Mouse (Mus musculus) heart, adult 18-20 months (tissue): ENCODE data around the gene Fbxw7. TPM values are rescaled to one million over a fixed set of nuclear protein-coding genes. Genes with fewer than 3 reads are reported as not detected.
A peak's percentile ranks its signal among the peaks of the same experiment; 100 is the strongest.

Source experiments
- DNase-seq, 2 experiments: peaks; one replicate each; pipeline ENCODE4 v3.0.0; 2021 to 2022; ENCODE audit warnings: mixed read lengths in 1 of 2
- total RNA-seq, 2 experiments: library from RNA; stranded (reverse); gene quantifications; 2 replicates each; pipeline ENCODE4 v1.2.3; 2021

Fbxw7 gene
- total RNA-seq, 2 experiments from 2014 or later = 38.1 to 43.0 TPM

DNA sequence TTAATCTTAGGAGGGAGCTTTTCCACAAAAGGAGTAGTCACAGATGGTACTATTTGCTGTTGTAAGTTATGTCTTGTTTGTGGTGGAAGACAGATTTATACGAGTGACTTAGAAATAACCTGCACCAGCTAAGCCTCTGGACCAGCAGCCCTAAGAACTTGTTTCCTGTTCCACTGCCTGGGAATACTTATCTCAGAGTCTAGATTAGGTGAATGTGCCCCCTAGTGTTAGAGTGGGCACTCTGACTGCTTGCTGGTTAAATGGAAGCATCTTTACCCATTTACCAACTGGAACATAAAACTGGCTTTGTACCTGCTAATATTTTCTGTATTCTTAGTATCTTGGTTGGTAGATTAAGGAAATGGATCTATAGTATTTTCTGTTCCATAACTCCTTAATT is 74.6 kb downstream of the Fbxw7 start:
- peak; percentile 32 to 36 for DNase-seq

GRCm38 (mm10) chr3:84890983-84891382 is 75.9 kb downstream of the Fbxw7 start:
- peak; percentile 36 to 40 for DNase-seq

GRCm38 (mm10) chr3:84897952-84898351 is 82.9 kb downstream of the Fbxw7 start:
- no peak for DNase-seq

GRCm38 (mm10) chr3:84906528-84906927 is 91.5 kb downstream of the Fbxw7 start:
- peak in 1 of 2 experiments; percentile 60 for DNase-seq

GRCm38 (mm10) chr3:84914284-84914683 is 99.2 kb downstream of the Fbxw7 start:
- no peak for DNase-seq

DNA sequence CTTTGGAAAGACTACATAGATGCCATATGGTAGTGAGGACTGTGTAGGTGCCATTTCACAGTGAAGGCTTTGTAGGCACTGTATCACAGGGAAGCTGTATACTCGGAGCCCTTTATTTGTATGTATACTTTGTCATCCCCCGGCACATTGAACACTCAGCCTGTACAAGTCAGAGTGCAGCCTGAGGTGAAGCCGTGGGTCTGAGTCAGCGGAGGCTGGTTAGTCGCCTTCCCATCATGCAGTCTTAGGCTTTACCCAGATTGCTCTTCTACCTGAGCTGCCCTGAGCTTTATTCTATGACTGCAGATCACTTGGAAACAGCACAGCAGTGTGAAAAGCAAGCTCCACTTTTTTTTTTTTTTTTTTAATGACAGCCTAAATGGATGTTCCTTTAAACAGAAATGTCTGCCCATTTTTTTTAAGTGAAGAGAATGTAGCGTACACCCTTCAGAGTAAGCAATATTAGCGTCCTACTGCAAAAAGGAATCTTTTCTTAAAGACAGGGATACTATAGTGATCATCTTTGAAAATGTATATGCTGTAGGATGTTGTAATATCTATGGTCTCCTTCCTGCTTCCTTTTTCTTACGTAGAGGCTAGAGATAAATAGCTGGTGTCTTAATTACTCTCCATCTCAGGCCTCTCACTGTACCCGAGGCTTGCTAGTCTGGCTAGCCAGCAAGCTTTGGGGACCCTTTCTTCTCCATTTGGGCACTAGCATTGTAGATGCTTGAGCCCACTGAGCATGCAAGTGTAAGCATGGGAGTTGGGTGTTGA is 103.0 kb downstream of the Fbxw7 start:
- DNase-seq = no peak

GRCm38 (mm10) chr3:84921704-84922420 is 106.8 kb downstream of the Fbxw7 start:
- peak; percentile 33 to 68 for DNase-seq

GRCm38 (mm10) chr3:84923256-84923655 is 108.2 kb downstream of the Fbxw7 start:
- no peak for DNase-seq

DNA sequence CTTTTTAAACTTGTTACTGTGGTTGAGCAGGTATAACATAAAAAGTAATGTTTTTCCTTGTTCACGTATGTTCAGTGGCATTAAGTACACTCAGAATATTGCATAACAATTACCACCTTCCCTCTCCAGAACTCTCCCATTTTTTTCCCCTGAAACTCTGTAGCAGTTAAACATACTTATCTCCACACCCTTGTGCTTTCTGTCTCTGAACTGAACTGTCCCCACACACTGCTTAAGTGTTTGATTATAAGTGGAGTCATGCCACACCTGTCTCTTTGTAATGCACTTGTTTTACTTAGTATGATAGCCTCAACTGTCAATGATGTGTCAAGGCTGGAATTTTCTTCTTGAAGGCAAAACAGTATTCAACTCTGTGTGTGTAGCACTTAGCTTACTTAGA is 108.6 kb downstream of the Fbxw7 start:
- DNase-seq = no peak

GRCm38 (mm10) chr3:84925229-84925628 is 110.2 kb downstream of the Fbxw7 start:
- peak; percentile 31 to 41 for DNase-seq

DNA sequence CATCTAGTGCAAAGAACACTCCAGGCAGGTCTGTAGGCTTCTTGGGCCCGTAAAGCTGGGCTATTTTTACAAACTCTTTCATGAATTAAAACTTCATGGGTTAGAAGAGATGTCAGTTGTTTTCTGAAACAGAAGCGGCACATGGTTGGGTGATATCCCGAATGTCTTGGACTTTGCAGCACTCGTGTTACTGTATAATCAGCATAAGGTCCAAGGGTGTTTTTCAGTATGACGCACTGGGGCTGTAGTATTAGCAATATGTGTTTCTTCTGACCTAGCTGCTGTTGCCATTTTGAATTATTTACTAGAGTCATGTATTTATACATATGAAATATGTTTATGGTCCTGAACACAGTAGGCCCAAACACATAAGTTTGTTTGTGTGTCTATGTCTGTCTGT is 111.1 kb downstream of the Fbxw7 start:
- DNase-seq = peak in 1 of 2 experiments; percentile 34

DNA sequence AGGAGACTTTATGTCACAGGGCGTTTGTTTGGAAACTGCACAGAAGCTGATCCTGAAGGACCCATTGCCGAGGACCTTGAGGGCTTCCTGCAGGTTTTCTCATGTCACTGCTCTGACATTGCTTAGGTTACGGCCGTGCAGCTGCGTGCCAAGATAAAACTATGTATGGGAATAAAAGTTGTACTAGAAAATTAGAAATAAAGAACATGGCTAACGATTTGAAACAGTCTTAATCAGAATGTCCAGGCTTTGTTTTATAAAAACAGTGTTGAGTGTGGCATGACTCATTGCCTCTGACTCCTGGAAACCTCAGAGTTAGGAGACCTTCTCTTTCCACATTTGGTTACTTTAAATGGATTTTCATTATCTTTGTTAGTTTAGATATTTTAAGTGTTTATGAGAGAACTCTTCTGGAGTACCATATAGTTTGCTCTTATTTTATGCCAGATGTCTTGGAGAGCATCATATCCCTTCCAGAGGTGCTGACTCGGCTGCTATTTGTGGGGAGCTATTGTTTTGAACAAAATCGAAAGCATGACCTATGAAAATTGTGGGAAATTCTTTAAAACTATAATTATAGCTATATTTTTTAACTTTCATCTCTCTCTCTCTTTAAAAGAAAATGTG is 112.2 kb downstream of the Fbxw7 start:
- no peak for DNase-seq

DNA sequence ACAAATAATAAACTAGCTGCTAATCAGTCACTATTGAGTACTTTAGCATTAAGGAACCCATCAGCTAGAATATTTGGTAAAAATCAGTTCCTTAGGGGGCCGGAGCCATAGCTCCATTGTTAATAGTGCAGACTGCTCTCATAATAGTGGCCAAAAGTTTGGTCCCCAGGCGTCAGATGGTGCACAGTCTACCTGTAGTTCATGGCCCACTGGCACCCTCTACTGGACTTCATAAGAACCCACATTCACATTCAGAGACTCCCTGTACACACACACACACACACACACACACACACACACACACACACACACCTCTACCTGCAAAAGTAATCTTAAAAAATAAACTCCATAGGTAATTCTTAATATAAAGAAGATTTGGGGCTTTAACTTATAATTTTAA is 112.8 kb downstream of the Fbxw7 start:
- DNase-seq = no peak

GRCm38 (mm10) chr3:84929171-84929570 is 114.1 kb downstream of the Fbxw7 start:
- peak; percentile 68 to 74 for DNase-seq

GRCm38 (mm10) chr3:84930683-84931082 is 115.6 kb downstream of the Fbxw7 start:
- DNase-seq = no peak

DNA sequence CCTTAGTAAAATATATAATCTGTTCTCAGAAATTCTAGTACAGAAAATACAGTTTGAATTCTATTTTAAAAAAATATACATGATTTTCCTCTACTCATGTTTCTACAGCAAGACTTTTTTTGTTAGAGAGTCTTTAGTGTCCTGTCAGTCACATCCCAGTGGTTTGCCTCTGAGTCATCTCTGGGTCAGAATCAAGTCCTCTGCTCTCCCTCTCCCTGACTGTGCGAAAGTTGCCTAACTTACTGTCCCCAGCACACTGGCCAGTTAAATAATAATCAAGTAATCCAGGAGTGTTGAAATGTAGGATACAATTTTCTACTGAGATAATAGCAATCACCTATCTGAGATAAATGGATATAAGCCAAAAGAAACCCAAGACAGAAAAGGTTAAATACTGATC is 120.7 kb downstream of the Fbxw7 start:
- no peak for DNase-seq

DNA sequence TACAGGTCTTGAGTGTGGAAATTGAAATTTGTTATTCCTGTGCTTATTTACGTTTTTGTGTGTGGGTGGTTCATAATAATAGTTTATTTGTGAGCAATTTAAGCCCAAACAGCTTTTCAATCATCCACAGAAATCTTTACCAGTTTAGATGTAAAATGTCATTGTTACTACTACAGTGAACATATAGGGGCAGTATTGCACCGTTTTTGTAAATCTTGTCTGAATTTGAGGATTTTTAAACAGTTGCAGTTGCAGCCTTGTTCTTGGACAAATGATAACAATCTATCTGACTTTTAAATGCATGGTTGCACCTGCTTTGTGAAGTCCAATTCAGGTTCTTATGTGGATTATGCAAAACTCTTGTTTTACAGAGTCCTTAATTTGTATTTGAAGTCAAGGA is 121.2 kb downstream of the Fbxw7 start:
- no peak for DNase-seq

- no peak for DNase-seq
Measured at GRCm38 (mm10) chr3:84936956-84937355, 121.9 kb downstream of the Fbxw7 start.

DNA sequence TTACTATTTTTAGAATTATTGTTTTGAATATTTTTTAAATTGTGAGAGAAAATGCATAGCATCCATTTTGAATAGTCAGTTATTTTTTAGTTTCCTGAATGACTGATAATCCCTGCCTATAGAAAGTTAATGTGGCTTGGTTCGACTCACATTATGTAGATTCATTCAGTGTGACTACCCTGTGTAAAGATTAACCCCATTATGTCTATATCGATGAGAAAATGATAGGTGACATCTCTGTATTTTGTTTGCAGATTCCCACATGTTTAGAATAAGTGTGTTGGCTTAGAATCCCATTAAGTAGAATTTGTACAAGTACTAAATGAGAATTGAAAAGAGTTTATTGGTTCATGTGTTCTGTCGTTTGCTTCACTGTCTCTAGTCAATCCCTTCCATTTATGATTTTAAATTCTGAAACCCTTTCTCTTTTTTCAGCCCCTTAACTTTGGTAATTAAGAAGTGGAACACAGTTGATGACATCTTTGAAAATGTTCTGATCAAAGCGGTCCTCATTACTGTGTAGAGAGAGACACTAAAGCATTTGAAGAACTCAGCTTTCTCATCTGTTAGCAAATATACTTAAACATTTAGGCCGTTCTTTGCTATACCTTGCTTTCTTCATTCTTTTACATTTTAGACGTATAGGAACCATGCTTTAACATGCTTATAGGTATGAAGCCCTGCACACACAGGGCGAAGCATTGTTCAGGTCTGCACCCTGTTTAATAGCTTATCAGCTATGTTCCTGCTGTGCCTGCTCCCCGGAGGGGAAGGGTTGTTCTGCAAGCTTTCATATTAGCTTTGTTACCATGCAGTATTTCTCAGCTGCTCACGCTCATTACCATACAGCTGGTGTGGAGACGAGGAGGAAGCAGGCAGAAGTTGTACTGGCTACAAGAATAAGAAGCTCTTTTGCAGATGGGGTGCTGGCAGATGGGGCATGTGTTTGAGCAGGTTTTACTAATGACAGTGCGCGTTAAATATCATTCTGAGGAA is 122.6 kb downstream of the Fbxw7 start:
- no peak for DNase-seq

- no peak for DNase-seq
Measured at GRCm38 (mm10) chr3:84944933-84945332, 129.9 kb downstream of the Fbxw7 start.

DNA sequence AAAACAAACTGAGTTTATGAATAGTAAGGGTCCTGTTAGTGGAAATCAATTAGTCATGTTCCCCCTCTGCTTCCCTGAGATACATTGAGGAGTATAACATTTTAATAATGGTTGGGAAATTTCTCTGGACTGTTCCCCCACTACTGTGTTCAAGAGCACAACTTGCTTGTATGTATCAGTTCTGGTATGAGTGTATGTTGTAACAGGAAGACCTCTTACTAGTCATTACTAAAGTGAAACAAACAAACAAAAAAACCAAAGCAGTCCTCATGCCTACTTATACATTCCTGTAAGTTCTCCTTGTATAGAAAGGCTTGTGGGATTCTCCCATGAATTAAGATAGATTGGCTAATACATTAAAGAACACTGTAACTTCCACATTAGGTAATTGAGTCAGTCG is 131.3 kb downstream of the Fbxw7 start:
- no peak for DNase-seq

- DNase-seq = no peak
Measured at GRCm38 (mm10) chr3:84949387-84949786, 134.3 kb downstream of the Fbxw7 start.
